Comparison of ENCODE assay signal across 22 mouse cellular contexts in genomic region chr6:47192478-47192877, GRCm38 (mm10).
A peak's percentile ranks its signal among the peaks of the same experiment; 100 is the strongest.
DNase-seq lines count a peak whose midpoint lies in the region; ATAC-seq lines count a peak whose summit lies in the region.
"Had no signal": no experiment of that assay in that cellular context is flagged by ENCODE, and none has a peak within 500 bp of the region (broad histone marks: within the 10 kb centered on the region; RNA-seq: fewer than 3 reads in every experiment).

No protein-coding gene starts in this region.

- H3K9me3 ChIP-seq in embryonic facial prominence, embryonic 13.5 days: no peaks in the 10 kb centered on the region
- H3K9me3 ChIP-seq in embryonic facial prominence, embryonic 10.5 days: no peaks in the 10 kb centered on the region
- no peaks in the 10 kb centered on the region for H3K9me3 ChIP-seq in heart, embryonic 14.5 days (ENCODE audit: control insufficient read depth, low read length)
- no peaks in the 10 kb centered on the region for H3K9me3 ChIP-seq in midbrain, embryonic 14.5 days (ENCODE audit: control insufficient read depth, low read length)
- no peaks in the 10 kb centered on the region for H3K9me3 ChIP-seq in midbrain, embryonic 11.5 days (ENCODE audit: control insufficient read depth, low read length)
- H3K9me3 ChIP-seq: G1E; hindbrain, embryonic 15.5 days; limb, embryonic 13.5 days; lung, embryonic 15.5 days; neural tube, embryonic 13.5 days had no signal

- 0 out of 2 replicates have a peak, but pooled peaks cover 2% of the 10 kb centered on the region for H3K4me1 ChIP-seq in embryonic facial prominence, embryonic 13.5 days
- H3K4me1 ChIP-seq in embryonic facial prominence, embryonic 10.5 days: no peaks in the 10 kb centered on the region
- H3K4me1 ChIP-seq in heart, embryonic 14.5 days (ENCODE audit: control insufficient read depth in 2 of 2, insufficient read depth in 2 of 2, low read length in 2 of 2): 0 out of 4 replicates have a peak, but pooled peaks cover 0 to 10% of the 10 kb centered on the region in 2 experiments
- H3K4me1 ChIP-seq in midbrain, embryonic 14.5 days (ENCODE audit: control insufficient read depth, insufficient read depth, low read length): no peaks in the 10 kb centered on the region; the same call in 1 of the 2 replicates
- no peaks in the 10 kb centered on the region for H3K4me1 ChIP-seq in midbrain, embryonic 11.5 days (ENCODE audit: control insufficient read depth, insufficient read depth, low read length)
- H3K4me1 ChIP-seq: limb, embryonic 13.5 days; lung, embryonic 15.5 days had no signal

- ATAC-seq in embryonic facial prominence, embryonic 13.5 days (ENCODE audit: insufficient number of reproducible peaks, insufficient read depth, low FRiP score, low TSS enrichment, low read depth): 0 out of 2 replicates have a peak, but pooled peaks have one; percentile 56
- ATAC-seq in heart, embryonic 14.5 days (ENCODE audit: insufficient number of reproducible peaks, insufficient read depth, low FRiP score, low read depth): no peak
- no peak for ATAC-seq in midbrain, embryonic 14.5 days (ENCODE audit: low FRiP score, low TSS enrichment)
- ATAC-seq in midbrain, embryonic 11.5 days (ENCODE audit: low FRiP score): no peak
- ATAC-seq: CD4-positive, CD25-positive, alpha-beta regulatory T cell, adult 4 months had no signal

- H3K4me2 ChIP-seq in embryonic facial prominence, embryonic 13.5 days: no peak overlapping the region; the same call in 1 of the 2 replicates
- H3K4me2 ChIP-seq in heart, embryonic 14.5 days (ENCODE audit: low read length): peak overlapping the region; percentile 73
- H3K4me2 ChIP-seq in midbrain, embryonic 14.5 days (ENCODE audit: low read length): no peak overlapping the region
- no peak overlapping the region for H3K4me2 ChIP-seq in midbrain, embryonic 11.5 days
- H3K4me2 ChIP-seq: hindbrain, embryonic 15.5 days; neural tube, embryonic 13.5 days had no signal

- H3K4me3 ChIP-seq in embryonic facial prominence, embryonic 13.5 days: no peak overlapping the region
- no peak overlapping the region for H3K4me3 ChIP-seq in embryonic facial prominence, embryonic 10.5 days
- H3K4me3 ChIP-seq in heart, embryonic 14.5 days (ENCODE audit: control insufficient read depth in 1 of 2, insufficient read depth in 1 of 2, low read depth in 1 of 2, low read length in 2 of 2): no peak overlapping the region
- no peak overlapping the region for H3K4me3 ChIP-seq in midbrain, embryonic 14.5 days (replicated peaks; ENCODE audit: low read depth, low read length)
- no peak overlapping the region for H3K4me3 ChIP-seq in midbrain, embryonic 11.5 days (ENCODE audit: low read depth, low read length)
- H3K4me3 ChIP-seq: hindbrain, embryonic 15.5 days; limb, embryonic 13.5 days; neural tube, embryonic 13.5 days had no signal

- no peak overlapping the region for H3K27ac ChIP-seq in embryonic facial prominence, embryonic 13.5 days
- H3K27ac ChIP-seq in embryonic facial prominence, embryonic 10.5 days (replicated peaks): no peak overlapping the region
- no peak overlapping the region for H3K27ac ChIP-seq in heart, embryonic 14.5 days (replicated peaks in 1 of 2; ENCODE audit: control insufficient read depth in 1 of 2, insufficient read depth in 1 of 2, low read depth in 2 of 2, low read length in 2 of 2)
- H3K27ac ChIP-seq in midbrain, embryonic 14.5 days (replicated peaks; ENCODE audit: low read depth, low read length): no peak overlapping the region
- no peak overlapping the region for H3K27ac ChIP-seq in midbrain, embryonic 11.5 days (ENCODE audit: low read depth, low read length)
- H3K27ac ChIP-seq: hindbrain, embryonic 15.5 days; limb, embryonic 13.5 days; lung, embryonic 15.5 days; neural tube, embryonic 13.5 days had no signal

- DNase-seq in embryonic facial prominence, embryonic 10.5 days (ENCODE audit: low spot score): no peak
- DNase-seq in heart, postnatal 14 days: no peak
- DNase-seq in midbrain, embryonic 14.5 days: peak; percentile 22
- no peak for DNase-seq in midbrain, embryonic 11.5 days (ENCODE audit: low spot score, missing footprints)
- DNase-seq in cerebellum, adult 18-20 months: no peak
- no peak for DNase-seq in lung, postnatal 25 days (ENCODE audit: low spot score)
- DNase-seq: cerebellum, adult 9-11 months; gastrocnemius, postnatal 14 days; heart, postnatal 36 days; kidney, adult 11 months; kidney, postnatal 25 days; layer of hippocampus, adult 9-11 months; right cerebral cortex, postnatal 25 days; thymus, postnatal 14 days had no signal

- no peak overlapping the region for H3K9ac ChIP-seq in embryonic facial prominence, embryonic 13.5 days
- no peak overlapping the region for H3K9ac ChIP-seq in heart, embryonic 14.5 days (ENCODE audit: low read length)
- no peak overlapping the region for H3K9ac ChIP-seq in midbrain, embryonic 14.5 days (replicated peaks; ENCODE audit: low read length)
- no peak overlapping the region for H3K9ac ChIP-seq in midbrain, embryonic 11.5 days (ENCODE audit: low read length)
- H3K9ac ChIP-seq: hindbrain, embryonic 15.5 days; limb, embryonic 13.5 days; lung, embryonic 15.5 days; neural tube, embryonic 13.5 days had no signal

- intact Hi-C loops in heart, postnatal 14 days (cut with DNase I): loop anchor here (5.0 kb wide), 1 partner anchor 455 kb away; no protein-coding TSS in a partner anchor

- no peaks in the 10 kb centered on the region for H3K36me3 ChIP-seq in embryonic facial prominence, embryonic 13.5 days
- H3K36me3 ChIP-seq in embryonic facial prominence, embryonic 10.5 days (replicated peaks): no peaks in the 10 kb centered on the region
- H3K36me3 ChIP-seq in heart, embryonic 14.5 days (ENCODE audit: control insufficient read depth, insufficient read depth, low read length): no peaks in the 10 kb centered on the region
- H3K36me3 ChIP-seq in midbrain, embryonic 14.5 days (ENCODE audit: control insufficient read depth, insufficient read depth, low read length): no peaks in the 10 kb centered on the region
- H3K36me3 ChIP-seq in midbrain, embryonic 11.5 days (ENCODE audit: control insufficient read depth, insufficient read depth, low read length): no peaks in the 10 kb centered on the region
- H3K36me3 ChIP-seq: G1E; hindbrain, embryonic 15.5 days; limb, embryonic 13.5 days; lung, embryonic 15.5 days; neural tube, embryonic 13.5 days had no signal

- WGBS in embryonic facial prominence, embryonic 13.5 days: 58% methylated on average over 9 of the region's 9 CpGs
- 81% methylated on average over 9 of the region's 9 CpGs for WGBS in embryonic facial prominence, embryonic 10.5 days
- 48% methylated on average over 9 of the region's 9 CpGs for WGBS in heart, embryonic 14.5 days
- 63% methylated on average over 9 of the region's 9 CpGs for WGBS in midbrain, embryonic 14.5 days
- WGBS in midbrain, embryonic 11.5 days: 78% methylated on average over 9 of the region's 9 CpGs

- H3K27me3 ChIP-seq in embryonic facial prominence, embryonic 13.5 days: no peaks in the 10 kb centered on the region
- 0 out of 2 replicates have a peak, but pooled peaks cover 3% of the 10 kb centered on the region for H3K27me3 ChIP-seq in embryonic facial prominence, embryonic 10.5 days (replicated peaks; ENCODE audit: low read depth, poor library complexity, severe bottlenecking)
- no peaks in the 10 kb centered on the region for H3K27me3 ChIP-seq in heart, embryonic 14.5 days (ENCODE audit: control insufficient read depth, insufficient read depth, low read length)
- no peaks in the 10 kb centered on the region for H3K27me3 ChIP-seq in midbrain, embryonic 14.5 days (ENCODE audit: control insufficient read depth, insufficient read depth, low read length)
- no peaks in the 10 kb centered on the region; the same call in 1 of the 2 replicates for H3K27me3 ChIP-seq in midbrain, embryonic 11.5 days (ENCODE audit: control insufficient read depth, insufficient read depth, low read length)
- H3K27me3 ChIP-seq: hindbrain, embryonic 15.5 days; limb, embryonic 13.5 days; lung, embryonic 15.5 days; neural tube, embryonic 13.5 days had no signal
